Mouse (Mus musculus): ENCODE data around the gene Ntn3. TPM values are rescaled to one million over a fixed set of nuclear protein-coding genes. Genes with fewer than 3 reads are reported as not detected.
A peak's percentile ranks its signal among the peaks of the same experiment; 100 is the strongest.

The Ntn3 gene
- polyA plus RNA-seq, 1 experiment from 2014 or later: 5.0 TPM

GRCm38 (mm10) chr17:24205908-24206361 lies 3.4 kb downstream of the Ntn3 start:
- H3K9ac ChIP-seq: peak overlapping the region; percentile 87
- DNase-seq (ENCODE audit: low spot score) (peak; percentile 48), ATAC-seq (ENCODE audit: low FRiP score) (peak; percentile 25)
- H3K27ac ChIP-seq: peak overlapping the region; percentile 80
- peak overlapping the region; percentile 77 for H3K4me3 ChIP-seq (replicated peaks; ENCODE audit: low read length)
- H3K27me3 ChIP-seq (ENCODE audit: control insufficient read depth, insufficient read depth, low read length): 0 out of 2 replicates have a peak, but pooled peaks cover 4% of the 10 kb centered on the region
- H3K9me3 ChIP-seq (ENCODE audit: control insufficient read depth, low read length): no peaks in the 10 kb centered on the region
- 4% methylated on average over 15 of the region's 15 CpGs for WGBS
- H3K4me1 ChIP-seq (replicated peaks; ENCODE audit: control insufficient read depth, insufficient read depth, low read length): peaks cover 76% of the 10 kb centered on the region
- H3K4me2 ChIP-seq (replicated peaks): peak overlapping the region; percentile 95
- no peaks in the 10 kb centered on the region for H3K36me3 ChIP-seq (replicated peaks; ENCODE audit: control insufficient read depth, insufficient read depth)

GRCm38 (mm10) chr17:24205284-24205888 lies 3.9 kb downstream of the Ntn3 start, which contains the start of gene Tbc1d24:
Gene Tbc1d24 (minus strand): TSS chr17:24205562.
- ATAC-seq (ENCODE audit: low FRiP score) (peak; percentile 81), DNase-seq (ENCODE audit: low spot score) (peak; percentile 97)
- Histone ChIP-seq H3K36me3 (replicated peaks; ENCODE audit: control insufficient read depth, insufficient read depth) (no peaks in the 10 kb centered on the region), H3K4me1 (replicated peaks; ENCODE audit: control insufficient read depth, insufficient read depth, low read length) (peaks cover 75% of the 10 kb centered on the region), H3K4me3 (replicated peaks; ENCODE audit: low read length) (peak within 1 kb of the TSS; percentile 77), H3K9me3 (ENCODE audit: control insufficient read depth, low read length) (no peaks in the 10 kb centered on the region), H3K4me2 (replicated peaks) (peak within 1 kb of the TSS; percentile 95), H3K9ac (peak within 1 kb of the TSS; percentile 87), H3K27me3 (ENCODE audit: control insufficient read depth, insufficient read depth, low read length) (0 out of 2 replicates have a peak, but pooled peaks cover 4% of the 10 kb centered on the region), H3K27ac (peak within 1 kb of the TSS; percentile 80)
- under 1% methylated on average over 59 of the region's 65 CpGs for WGBS

- Histone ChIP-seq H3K9me3 (ENCODE audit: control insufficient read depth, low read length) (no peaks in the 10 kb centered on the region), H3K4me2 (replicated peaks) (peak overlapping the region; percentile 95), H3K9ac (peak overlapping the region; percentile 87), H3K27ac (peak overlapping the region; percentile 80; the same call in 1 of the 2 replicates), H3K4me1 (replicated peaks; ENCODE audit: control insufficient read depth, insufficient read depth, low read length) (peaks cover 73% of the 10 kb centered on the region), H3K27me3 (ENCODE audit: control insufficient read depth, insufficient read depth, low read length) (0 out of 2 replicates have a peak, but pooled peaks cover 4% of the 10 kb centered on the region), H3K36me3 (replicated peaks; ENCODE audit: control insufficient read depth, insufficient read depth) (no peaks in the 10 kb centered on the region), H3K4me3 (replicated peaks; ENCODE audit: low read length) (peak overlapping the region; percentile 77)
- WGBS: 17% methylated on average over 7 of the region's 7 CpGs
- ATAC-seq (ENCODE audit: low FRiP score) (no peak), DNase-seq (ENCODE audit: low spot score) (no peak)
These were observed 4.5 kb downstream of the Ntn3 start for GRCm38 (mm10) chr17:24204846-24205245.

GRCm38 (mm10) chr17:24203611-24204534 lies 5.5 kb downstream of the Ntn3 start:
- Histone ChIP-seq H3K9me3 (ENCODE audit: control insufficient read depth, low read length) (no peaks in the 10 kb centered on the region), H3K27ac (no peak overlapping the region), H3K27me3 (ENCODE audit: control insufficient read depth, insufficient read depth, low read length) (0 out of 2 replicates have a peak, but pooled peaks cover 4% of the 10 kb centered on the region), H3K4me2 (replicated peaks) (peak overlapping the region; percentile 95), H3K4me1 (replicated peaks; ENCODE audit: control insufficient read depth, insufficient read depth, low read length) (peaks cover 63% of the 10 kb centered on the region), H3K9ac (peak overlapping the region; percentile 87; the same call in 1 of the 2 replicates), H3K4me3 (replicated peaks; ENCODE audit: low read length) (peak overlapping the region; percentile 77), H3K36me3 (replicated peaks; ENCODE audit: control insufficient read depth, insufficient read depth) (no peaks in the 10 kb centered on the region)
- ATAC-seq (ENCODE audit: low FRiP score): no peak
- 74% methylated on average over 3 of the region's 3 CpGs for WGBS
- DNase-seq (ENCODE audit: low spot score): no peak

- no peak for ATAC-seq (ENCODE audit: low FRiP score)
- 40% methylated on average over 4 of the region's 4 CpGs for WGBS
- peak overlapping the region; percentile 95 for H3K4me2 ChIP-seq (replicated peaks)
- H3K4me3 ChIP-seq (replicated peaks; ENCODE audit: low read length): no peak overlapping the region
- H3K27ac ChIP-seq: no peak overlapping the region; the same call in 1 of the 2 replicates
- peaks cover 55% of the 10 kb centered on the region for H3K4me1 ChIP-seq (replicated peaks; ENCODE audit: control insufficient read depth, insufficient read depth, low read length)
- H3K9me3 ChIP-seq (ENCODE audit: control insufficient read depth, low read length): no peaks in the 10 kb centered on the region
- no peaks in the 10 kb centered on the region for H3K36me3 ChIP-seq (replicated peaks; ENCODE audit: control insufficient read depth, insufficient read depth)
- H3K27me3 ChIP-seq (ENCODE audit: control insufficient read depth, insufficient read depth, low read length): 0 out of 2 replicates have a peak, but pooled peaks cover 4% of the 10 kb centered on the region
- peak overlapping the region; percentile 30 for H3K9ac ChIP-seq
- no peak for DNase-seq (ENCODE audit: low spot score)
These were observed 6.3 kb downstream of the Ntn3 start for GRCm38 (mm10) chr17:24203068-24203467.

GRCm38 (mm10) chr17:24201092-24201491 lies 8.2 kb downstream of the Ntn3 start:
- no peaks in the 10 kb centered on the region for H3K36me3 ChIP-seq (replicated peaks; ENCODE audit: control insufficient read depth, insufficient read depth)
- WGBS: 83% methylated on average over 4 of the region's 4 CpGs
- no peaks in the 10 kb centered on the region for H3K9me3 ChIP-seq (ENCODE audit: control insufficient read depth, low read length)
- H3K4me3 ChIP-seq (replicated peaks; ENCODE audit: low read length): no peak overlapping the region
- ATAC-seq (ENCODE audit: low FRiP score) (no peak), DNase-seq (ENCODE audit: low spot score) (no peak)
- no peaks in the 10 kb centered on the region for H3K27me3 ChIP-seq (ENCODE audit: control insufficient read depth, insufficient read depth, low read length)
- H3K27ac ChIP-seq: no peak overlapping the region
- H3K4me2 ChIP-seq (replicated peaks): no peak overlapping the region
- H3K9ac ChIP-seq: no peak overlapping the region
- H3K4me1 ChIP-seq (replicated peaks; ENCODE audit: control insufficient read depth, insufficient read depth, low read length): peaks cover 36% of the 10 kb centered on the region

- Histone ChIP-seq H3K9ac (no peak overlapping the region), H3K36me3 (replicated peaks; ENCODE audit: control insufficient read depth, insufficient read depth) (no peaks in the 10 kb centered on the region), H3K4me1 (replicated peaks; ENCODE audit: control insufficient read depth, insufficient read depth, low read length) (peaks cover 28% of the 10 kb centered on the region), H3K4me3 (replicated peaks; ENCODE audit: low read length) (no peak overlapping the region), H3K4me2 (replicated peaks) (no peak overlapping the region), H3K9me3 (ENCODE audit: control insufficient read depth, low read length) (no peaks in the 10 kb centered on the region), H3K27me3 (ENCODE audit: control insufficient read depth, insufficient read depth, low read length) (no peaks in the 10 kb centered on the region), H3K27ac (no peak overlapping the region)
- DNase-seq (ENCODE audit: low spot score) (no peak), ATAC-seq (ENCODE audit: low FRiP score) (no peak)
- WGBS: 70% methylated on average over 4 of the region's 4 CpGs
These were observed 9.6 kb downstream of the Ntn3 start for GRCm38 (mm10) chr17:24199741-24200140.

GRCm38 (mm10) chr17:24199252-24199651 lies 10.1 kb downstream of the Ntn3 start:
- H3K27ac ChIP-seq: no peak overlapping the region
- WGBS: 84% methylated on average over 4 of the region's 4 CpGs
- no peaks in the 10 kb centered on the region for H3K27me3 ChIP-seq (ENCODE audit: control insufficient read depth, insufficient read depth, low read length)
- H3K4me2 ChIP-seq (replicated peaks): no peak overlapping the region
- H3K9ac ChIP-seq: no peak overlapping the region
- H3K36me3 ChIP-seq (replicated peaks; ENCODE audit: control insufficient read depth, insufficient read depth): no peaks in the 10 kb centered on the region
- no peaks in the 10 kb centered on the region for H3K9me3 ChIP-seq (ENCODE audit: control insufficient read depth, low read length)
- H3K4me3 ChIP-seq (replicated peaks; ENCODE audit: low read length): no peak overlapping the region
- no peak for DNase-seq (ENCODE audit: low spot score)
- ATAC-seq (ENCODE audit: low FRiP score): no peak
- peaks cover 23% of the 10 kb centered on the region for H3K4me1 ChIP-seq (replicated peaks; ENCODE audit: control insufficient read depth, insufficient read depth, low read length)

Measured in hindbrain, embryonic 14.5 days (tissue).